Mouse (Mus musculus) small intestine, adult 2 months (tissue): Measurements from ENCODE around the gene Matk. TPM values are rescaled to one million over a fixed set of nuclear protein-coding genes. Genes with fewer than 3 reads are reported as not detected.
A peak's percentile ranks its signal among the peaks of the same experiment; 100 is the strongest.

Experiments
- H3K27ac ChIP-seq: fragments of 200-500 bp; 2 replicates; pipeline ENCODE4 v1.5.1; 2012; ENCODE audit warnings: low read depth, low read length, control low read depth, inconsistent platforms; ENCODE audit not compliant: insufficient read depth
- H3K27me3 ChIP-seq: fragments of 200-500 bp; 2 replicates; pipeline ENCODE4 v1.6.1; 2012; ENCODE audit warnings: mild to moderate bottlenecking, moderate library complexity, low read length, inconsistent platforms; ENCODE audit not compliant: control insufficient read depth, insufficient read depth
- H3K36me3 ChIP-seq: fragments of 200-500 bp; 2 replicates; pipeline ENCODE4 v1.6.1; 2012; ENCODE audit warnings: mild to moderate bottlenecking, low read length, control low read depth, inconsistent platforms; ENCODE audit not compliant: control insufficient read depth, insufficient read depth
- H3K4me1 ChIP-seq: fragments of 200-500 bp; 2 replicates; pipeline ENCODE4 v1.6.1; 2012; ENCODE audit warnings: low read length, inconsistent platforms, mixed read lengths; ENCODE audit not compliant: control insufficient read depth, insufficient read depth, insufficient read length
- H3K4me3 ChIP-seq: fragments of 200-500 bp; 2 replicates; pipeline ENCODE4 v1.5.1; 2012; ENCODE audit warnings: low read depth, mild to moderate bottlenecking, control low read depth, inconsistent platforms, low read length, moderate library complexity
- CTCF ChIP-seq: fragments of 200-500 bp; IDR thresholded peaks from 2 replicates; pipeline ENCODE4 v1.5.1; 2012; ENCODE audit warnings: low read depth, mild to moderate bottlenecking, control low read depth, inconsistent platforms, low read length, moderate library complexity, mixed read lengths; ENCODE audit not compliant: insufficient replicate concordance, insufficient read length; ENCODE audit errors: extremely low read depth
- POLR2A ChIP-seq: fragments of 200-500 bp; IDR thresholded peaks from 2 replicates; pipeline ENCODE4 v1.6.1; 2012; ENCODE audit warnings: low read depth, mild to moderate bottlenecking, control low read depth, inconsistent platforms, low read length, moderate library complexity
- WGBS: fragments of 180-500 bp; shearing (Covaris S2); methylation state at CpG from one replicate; pipeline ENCODE4 v1.1.7; 2018; 5-methylcytosine and 5-hydroxymethylcytosine counted together
- polyA plus RNA-seq: library from polyadenylated mRNA; depleted of rRNA; stranded (reverse); fragments of >200 nt; gene quantifications from 2 replicates; pipeline ENCODE4 v1.2.3, GENCODE M21; 2012

Matk gene
- polyA plus RNA-seq, 1 experiment: 13.0 TPM

- TF ChIP-seq POLR2A (0 out of 2 replicates have a peak, but pooled peaks have one; percentile 16), CTCF (no peak)
Observed at GRCm38 (mm10) chr10:81285694-81286450, 33.1 kb downstream of the Matk start.

DNA sequence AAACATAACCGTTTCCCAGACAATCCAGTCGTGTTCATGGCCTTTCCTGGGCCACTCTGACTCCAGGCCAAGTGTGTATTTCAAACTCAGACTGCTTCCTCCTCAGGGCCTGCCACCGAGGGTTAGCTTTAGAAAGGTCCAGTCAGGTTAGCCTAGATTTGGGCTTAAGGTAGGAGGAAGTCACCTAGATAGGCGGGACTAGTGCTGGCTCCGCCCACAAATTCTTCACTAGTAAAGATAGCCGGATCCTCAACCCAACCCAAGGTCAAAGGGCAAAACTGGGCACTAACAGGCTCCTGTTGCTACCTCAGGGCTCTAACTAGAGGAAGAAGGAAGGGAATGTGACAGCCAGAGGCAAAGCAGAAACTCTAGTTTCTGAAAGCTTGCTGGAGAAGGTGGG is 33.9 kb downstream of the Matk start:
- 14% methylated on average over 6 of the region's 6 CpGs for WGBS
- Histone ChIP-seq H3K27ac (peak overlapping the region; percentile 98), H3K36me3 (peaks cover 11% of the 10 kb centered on the region), H3K4me3 (peak overlapping the region; percentile 69; the same call in 1 of the 2 replicates), H3K27me3 (no peaks in the 10 kb centered on the region), H3K4me1 (peaks cover 25% of the 10 kb centered on the region)
- no peak for TF ChIP-seq CTCF
- no peak for TF ChIP-seq POLR2A

More at GRCm38 (mm10) chr10:81285694-81286450, 33.1 kb downstream of the Matk start:
- peak overlapping the region; percentile 69 for H3K4me3 ChIP-seq
- peaks cover 21% of the 10 kb centered on the region for H3K4me1 ChIP-seq
- no peaks in the 10 kb centered on the region for H3K27me3 ChIP-seq
- WGBS: under 1% methylated on average over 54 of the region's 54 CpGs
- peak overlapping the region; percentile 98 for H3K27ac ChIP-seq
- H3K36me3 ChIP-seq: peaks cover 17% of the 10 kb centered on the region

- TF ChIP-seq POLR2A (no peak), CTCF (peak; percentile 97)
- H3K4me3 ChIP-seq: peak overlapping the region; percentile 48
- peaks cover 8% of the 10 kb centered on the region for H3K36me3 ChIP-seq
- no peaks in the 10 kb centered on the region for H3K27me3 ChIP-seq
- H3K4me1 ChIP-seq: peaks cover 27% of the 10 kb centered on the region
- 41% methylated on average over 8 of the region's 8 CpGs for WGBS
- peak overlapping the region; percentile 98 for H3K27ac ChIP-seq
Observed at GRCm38 (mm10) chr10:81287513-81288157, 34.9 kb downstream of the Matk start.

- peak overlapping the region; percentile 98 for H3K27ac ChIP-seq
- TF ChIP-seq CTCF (peak; percentile 81; the same call in 1 of the 2 replicates), POLR2A (no peak)
- H3K4me1 ChIP-seq: peaks cover 30% of the 10 kb centered on the region
- peak overlapping the region; percentile 48 for H3K4me3 ChIP-seq
- WGBS: 22% methylated on average over 6 of the region's 6 CpGs
- no peaks in the 10 kb centered on the region for H3K27me3 ChIP-seq
- peaks cover 2% of the 10 kb centered on the region; the same call in 1 of the 2 replicates for H3K36me3 ChIP-seq
Observed at GRCm38 (mm10) chr10:81288601-81289000, 35.9 kb downstream of the Matk start.

DNA sequence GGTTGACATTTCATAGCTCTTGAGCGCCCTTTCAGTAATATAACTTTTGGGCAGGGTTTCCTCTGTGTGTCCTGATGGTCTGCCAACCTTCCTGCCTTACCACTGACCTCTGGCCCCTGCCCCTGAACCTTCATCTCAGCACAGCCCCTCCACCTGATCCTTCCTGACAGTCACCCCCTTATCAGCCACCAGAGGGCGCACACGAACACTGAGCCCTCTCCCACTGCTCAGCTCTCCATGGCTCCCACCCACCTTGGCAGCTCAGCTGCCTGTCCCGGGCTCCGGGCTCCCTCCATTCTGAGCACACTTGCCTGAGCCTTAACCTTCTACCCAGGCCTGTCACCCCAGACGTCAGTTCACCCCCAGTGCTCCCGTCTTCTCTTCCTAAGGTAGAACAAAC is 36.5 kb downstream of the Matk start:
- under 1% methylated on average over 7 of the region's 7 CpGs for WGBS
- no peaks in the 10 kb centered on the region for H3K27me3 ChIP-seq
- peaks cover 2% of the 10 kb centered on the region; the same call in 1 of the 2 replicates for H3K36me3 ChIP-seq
- H3K4me3 ChIP-seq: peak overlapping the region; percentile 74
- TF ChIP-seq POLR2A: no peak
- TF ChIP-seq CTCF: peak; percentile 88
- H3K4me1 ChIP-seq: peaks cover 36% of the 10 kb centered on the region
- peak overlapping the region; percentile 98 for H3K27ac ChIP-seq

DNA sequence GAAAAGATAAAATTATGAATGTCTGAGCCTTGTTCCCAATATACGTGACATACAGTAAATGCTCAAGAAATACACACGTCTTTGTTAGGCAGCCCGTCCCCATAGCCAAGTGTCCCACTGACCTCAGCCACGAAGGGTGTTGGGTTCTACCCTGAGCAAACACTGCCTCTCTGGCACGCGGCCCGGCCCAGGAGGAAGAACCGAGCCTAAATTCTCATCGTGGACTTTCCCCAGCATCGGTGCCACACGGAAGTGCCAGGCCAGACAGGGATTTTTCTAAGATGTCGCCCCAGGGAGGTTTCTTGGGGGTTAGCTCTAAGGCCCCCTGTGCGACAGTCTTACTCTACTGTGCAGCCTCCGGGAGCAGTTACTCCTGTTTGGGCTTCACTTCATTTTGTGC is 37.1 kb downstream of the Matk start:
- Histone ChIP-seq H3K36me3 (peaks cover 2% of the 10 kb centered on the region; the same call in 1 of the 2 replicates), H3K27me3 (no peaks in the 10 kb centered on the region), H3K4me3 (peak overlapping the region; percentile 74), H3K27ac (peak overlapping the region; percentile 98), H3K4me1 (peaks cover 39% of the 10 kb centered on the region)
- no peak for TF ChIP-seq CTCF
- TF ChIP-seq POLR2A: no peak; the same call in 1 of the 2 replicates
- 22% methylated on average over 14 of the region's 14 CpGs for WGBS

DNA sequence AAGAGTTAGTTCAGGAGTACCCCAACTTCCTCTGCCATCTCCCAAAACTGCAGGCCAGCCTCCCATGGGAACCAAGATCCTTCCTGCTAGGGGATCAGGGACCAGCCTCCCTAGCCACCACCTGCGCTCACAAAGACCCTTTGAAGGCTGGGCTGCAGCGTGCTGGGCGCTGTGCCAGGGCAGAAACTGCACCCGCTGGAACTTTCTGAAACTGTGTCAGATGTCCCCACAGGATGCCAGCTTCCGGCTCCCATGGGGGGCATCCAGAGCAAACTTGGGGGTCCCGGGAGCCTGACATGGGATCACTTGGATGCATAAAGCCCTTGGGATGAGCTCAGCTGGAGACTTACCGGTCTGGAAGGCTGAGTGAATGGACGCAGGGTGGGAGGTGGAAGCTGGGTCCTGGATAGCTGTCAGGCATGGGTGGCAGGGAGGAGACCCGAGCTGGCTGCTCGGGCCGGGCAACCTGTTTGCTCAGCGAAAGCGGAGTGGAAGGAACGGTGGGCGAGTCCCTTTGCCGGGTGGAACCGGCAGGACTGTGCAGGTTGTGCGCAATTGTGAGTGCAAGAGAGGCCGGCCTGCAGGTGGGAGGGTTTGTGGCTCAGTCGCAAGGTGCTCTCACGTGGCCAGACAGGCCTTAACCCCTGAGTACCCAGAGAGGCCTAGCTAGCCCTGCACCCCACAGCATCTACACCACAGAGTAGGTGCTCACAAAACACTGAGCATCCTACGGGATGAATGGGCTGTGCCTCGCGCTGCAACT is 38.1 kb downstream of the Matk start:
- peaks cover 34% of the 10 kb centered on the region for H3K4me1 ChIP-seq
- 12% methylated on average over 24 of the region's 24 CpGs for WGBS
- H3K27ac ChIP-seq: peak overlapping the region; percentile 98
- H3K4me3 ChIP-seq: peak overlapping the region; percentile 74
- no peak for TF ChIP-seq CTCF
- TF ChIP-seq POLR2A: peak; percentile 56; the same call in 1 of the 2 replicates
- peaks cover 2% of the 10 kb centered on the region; the same call in 1 of the 2 replicates for H3K36me3 ChIP-seq
- H3K27me3 ChIP-seq: no peaks in the 10 kb centered on the region
